Mouse (Mus musculus) heart, adult 2 months (tissue): ENCODE data around the gene Nupr1. TPM values are rescaled to one million over a fixed set of nuclear protein-coding genes. Genes with fewer than 3 reads are reported as not detected.

ENCODE experiments used
- DNase-seq, 2 experiments: peaks; one replicate each; pipeline ENCODE4 v3.0.0; 2021
- H3K27ac ChIP-seq: fragments of 200-600 bp; 2 replicates; pipeline ENCODE4 v1.8.1; 2022
- H3K27me3 ChIP-seq: fragments of 200-500 bp; 2 replicates; pipeline ENCODE4 v1.6.1; 2012; ENCODE audit warnings: mild to moderate bottlenecking, low read length, inconsistent platforms, mixed read lengths; ENCODE audit not compliant: control insufficient read depth, insufficient read depth
- H3K36me3 ChIP-seq: fragments of 200-500 bp; 2 replicates; pipeline ENCODE4 v1.6.1; 2012; ENCODE audit warnings: low read length, inconsistent platforms; ENCODE audit not compliant: control insufficient read depth, insufficient read depth
- H3K4me1 ChIP-seq: fragments of 200-500 bp; 2 replicates; pipeline ENCODE4 v1.6.1; 2011; ENCODE audit warnings: low read length; ENCODE audit not compliant: control insufficient read depth, insufficient read depth
- H3K4me3 ChIP-seq: fragments of 200-600 bp; 2 replicates; pipeline ENCODE4 v1.8.1; 2022
- H3K79me2 ChIP-seq: fragments of 200-500 bp; replicated peaks from 2 replicates; pipeline ENCODE4 v1.6.1; 2012; ENCODE audit warnings: mild to moderate bottlenecking, inconsistent platforms, low read length, moderate library complexity, mixed read lengths; ENCODE audit not compliant: control insufficient read depth, insufficient read depth
- H3K9ac ChIP-seq: fragments of 200-500 bp; 2 replicates; pipeline ENCODE4 v1.6.1; 2012; ENCODE audit warnings: low read depth, mild to moderate bottlenecking, control low read depth, inconsistent platforms, low read length, mixed read lengths
- CTCF ChIP-seq: fragments of 200-600 bp; IDR thresholded peaks from 2 replicates; pipeline ENCODE4 v1.8.1; 2022; ENCODE audit warnings: antibody characterized with exemption, mild to moderate bottlenecking, moderate library complexity
- EP300 ChIP-seq: fragments of 200-500 bp; IDR thresholded peaks from 2 replicates; pipeline ENCODE4 v1.6.1; 2011; ENCODE audit warnings: low read depth, low read length, control low read depth; ENCODE audit not compliant: insufficient read depth
- POLR2A ChIP-seq: fragments of 200-500 bp; IDR thresholded peaks from 2 replicates; pipeline ENCODE4 v1.6.1; 2011; ENCODE audit warnings: mild to moderate bottlenecking, low read depth, low read length, control low read depth; ENCODE audit not compliant: insufficient read depth
- WGBS: fragments of 180-500 bp; shearing (Covaris S2); methylation state at CpG from one replicate; pipeline ENCODE4 v1.1.7; 2018; 5-methylcytosine and 5-hydroxymethylcytosine counted together
- intact Hi-C: fragments of 180-260 bp; cut with DNase I; formaldehyde crosslinking; loops from one replicate; pipeline ENCODE4 v1.15.1; 2025
- polyA plus RNA-seq: library from polyadenylated mRNA; depleted of rRNA; stranded (reverse); fragments of >200 nt; gene quantifications from 2 replicates; pipeline ENCODE4 v1.2.3, GENCODE M21; 2012
- total RNA-seq, 2 experiments: library from RNA; stranded (reverse); gene quantifications; 2 replicates each; pipeline ENCODE4 v1.2.3; 2021

Gene Nupr1
- total and polyA plus RNA-seq, 3 experiments = 4.8 to 13.9 (median 6.5) TPM

DNA sequence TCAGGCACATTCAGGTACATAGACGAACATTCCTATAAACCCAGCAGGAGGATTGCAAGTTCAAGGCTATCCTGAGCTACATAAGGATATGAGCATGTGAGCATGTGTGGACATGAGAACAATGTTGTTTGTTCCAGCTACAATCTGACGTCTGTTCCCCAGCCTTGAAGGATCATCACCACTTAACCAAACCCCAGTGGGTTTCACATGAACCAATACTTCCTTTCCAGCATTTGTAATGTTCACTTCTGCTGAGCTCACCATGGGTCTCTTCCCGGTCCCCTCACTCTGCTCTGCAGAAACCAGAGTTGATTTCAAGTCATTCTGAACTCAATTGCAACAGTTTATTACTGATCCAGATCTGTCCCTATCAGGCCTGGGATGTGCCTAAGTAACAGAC lies 28.0 kb downstream of the Nupr1 start:
- intact Hi-C loops = no loop called here
- no peak overlapping the region for H3K9ac ChIP-seq
- no peak overlapping the region for H3K4me3 ChIP-seq
- DNase-seq = no peak
- H3K4me1 ChIP-seq = peaks cover 2% of the 10 kb centered on the region; the same call in 1 of the 2 replicates
- H3K36me3 ChIP-seq = no peaks in the 10 kb centered on the region
- no peaks in the 10 kb centered on the region for H3K79me2 ChIP-seq
- H3K27me3 ChIP-seq = no peaks in the 10 kb centered on the region
- no peak for TF ChIP-seq POLR2A
- no peak for TF ChIP-seq EP300
- no peak for TF ChIP-seq CTCF
- 66% methylated on average over 3 of the region's 3 CpGs for WGBS
- H3K27ac ChIP-seq = no peak overlapping the region

DNA sequence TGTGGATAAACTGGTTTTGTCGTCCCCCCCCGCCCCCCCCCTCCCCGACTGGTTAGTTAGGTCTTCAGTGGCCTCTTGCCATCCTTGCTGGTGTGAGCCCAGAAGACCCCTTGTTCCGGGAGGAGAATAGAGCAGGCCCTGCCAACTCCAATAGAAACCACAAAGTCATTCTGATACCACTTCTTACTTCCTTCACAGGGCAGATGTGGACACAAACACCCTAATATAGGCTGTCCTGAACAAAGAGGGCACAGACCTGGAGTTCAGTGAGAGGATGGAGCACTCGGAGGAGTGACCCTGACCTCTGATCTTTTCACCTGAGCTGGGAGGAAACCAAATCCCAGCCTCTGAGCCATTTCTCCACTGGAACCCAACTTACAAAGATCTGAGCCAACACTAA lies 28.8 kb downstream of the Nupr1 start:
- no peaks in the 10 kb centered on the region for H3K79me2 ChIP-seq
- TF ChIP-seq POLR2A (no peak), CTCF (no peak), EP300 (no peak)
- intact Hi-C loops = no loop called here
- H3K9ac ChIP-seq = no peak overlapping the region
- no peak overlapping the region for H3K4me3 ChIP-seq
- no peaks in the 10 kb centered on the region for H3K27me3 ChIP-seq
- H3K36me3 ChIP-seq = no peaks in the 10 kb centered on the region
- no peak for DNase-seq
- WGBS = 34% methylated on average over 5 of the region's 5 CpGs
- H3K4me1 ChIP-seq = no peaks in the 10 kb centered on the region
- H3K27ac ChIP-seq = no peak overlapping the region

DNA sequence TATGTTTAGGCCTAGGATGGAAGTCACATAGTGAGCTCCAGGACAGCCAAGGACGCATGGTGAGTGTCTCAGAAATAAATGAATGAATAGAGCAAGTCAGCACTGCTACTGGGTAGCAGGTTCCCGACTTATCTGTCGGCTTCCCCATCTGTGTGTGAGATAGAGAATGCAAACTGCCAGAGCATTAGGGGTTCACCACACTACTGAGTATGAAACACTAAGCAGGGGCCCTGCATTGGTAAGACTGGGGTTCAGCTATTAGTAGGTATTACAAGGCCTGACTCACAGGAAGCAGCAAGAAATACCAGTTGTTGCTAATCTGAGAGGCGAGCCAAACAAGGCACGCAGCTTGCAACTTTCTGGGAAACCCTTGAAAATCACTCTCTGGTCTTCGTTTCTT lies 31.7 kb downstream of the Nupr1 start:
- TF ChIP-seq EP300 (no peak), CTCF (no peak), POLR2A (no peak)
- DNase-seq = no peak
- Histone ChIP-seq H3K79me2 (no peaks in the 10 kb centered on the region), H3K4me1 (no peaks in the 10 kb centered on the region), H3K27ac (no peak overlapping the region), H3K4me3 (no peak overlapping the region), H3K9ac (no peak overlapping the region; the same call in 1 of the 2 replicates), H3K36me3 (no peaks in the 10 kb centered on the region), H3K27me3 (no peaks in the 10 kb centered on the region)
- WGBS = 61% methylated on average over 6 of the region's 6 CpGs
- intact Hi-C loops = no loop called here

DNA sequence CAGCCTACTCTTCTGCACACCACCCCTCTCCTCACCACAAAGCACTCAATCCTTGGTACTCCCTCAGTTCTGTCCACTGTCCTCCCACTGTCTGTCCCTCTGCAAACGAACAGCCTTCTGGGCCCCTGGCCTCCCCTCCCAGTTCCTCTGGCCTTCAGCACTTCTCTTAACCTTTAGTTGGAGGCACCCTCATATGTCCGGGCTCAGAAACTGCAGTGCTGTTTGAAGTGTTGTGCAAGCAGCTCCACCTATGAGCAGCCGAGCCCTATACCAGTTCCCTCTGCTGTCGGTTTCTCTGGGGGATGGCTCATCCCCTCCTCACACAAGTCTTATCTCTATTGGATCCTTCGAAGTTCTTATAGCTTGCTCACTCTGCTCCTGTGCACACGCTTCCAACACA lies 34.2 kb downstream of the Nupr1 start:
- no peaks in the 10 kb centered on the region for H3K79me2 ChIP-seq
- no peak overlapping the region for H3K4me3 ChIP-seq
- WGBS = 57% methylated on average over 6 of the region's 6 CpGs
- intact Hi-C loops = no loop called here
- H3K27ac ChIP-seq = no peak overlapping the region
- H3K36me3 ChIP-seq = no peaks in the 10 kb centered on the region
- no peak overlapping the region for H3K9ac ChIP-seq
- H3K4me1 ChIP-seq = no peaks in the 10 kb centered on the region
- TF ChIP-seq CTCF (no peak), EP300 (no peak), POLR2A (no peak)
- no peak for DNase-seq
- no peaks in the 10 kb centered on the region for H3K27me3 ChIP-seq

DNA sequence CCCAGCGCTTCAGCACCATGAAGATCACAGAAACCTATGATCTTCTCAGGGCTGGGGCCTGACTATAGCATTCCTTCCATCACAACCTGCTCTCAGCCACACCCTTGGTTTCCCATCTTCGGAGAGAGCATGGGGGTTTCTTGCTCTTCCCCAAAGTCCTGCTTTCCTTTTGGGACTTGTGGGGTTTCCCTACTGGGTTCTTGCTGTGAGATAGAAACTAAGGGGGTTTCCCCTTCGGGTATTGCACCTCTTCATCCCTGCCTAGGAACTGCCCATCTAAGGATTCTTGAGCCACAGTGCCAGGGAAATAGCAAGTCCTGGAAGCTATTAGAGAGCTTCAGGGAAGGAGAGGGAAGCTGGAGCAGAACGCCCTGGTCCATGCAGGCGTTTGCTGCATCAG lies 34.8 kb downstream of the Nupr1 start:
- 78% methylated on average over 5 of the region's 5 CpGs for WGBS
- Histone ChIP-seq H3K27ac (no peak overlapping the region), H3K4me1 (no peaks in the 10 kb centered on the region), H3K27me3 (no peaks in the 10 kb centered on the region), H3K4me3 (no peak overlapping the region), H3K36me3 (no peaks in the 10 kb centered on the region), H3K79me2 (no peaks in the 10 kb centered on the region), H3K9ac (no peak overlapping the region)
- intact Hi-C loops = no loop called here
- DNase-seq = no peak
- TF ChIP-seq CTCF = no peak
- TF ChIP-seq EP300 = no peak
- no peak for TF ChIP-seq POLR2A

DNA sequence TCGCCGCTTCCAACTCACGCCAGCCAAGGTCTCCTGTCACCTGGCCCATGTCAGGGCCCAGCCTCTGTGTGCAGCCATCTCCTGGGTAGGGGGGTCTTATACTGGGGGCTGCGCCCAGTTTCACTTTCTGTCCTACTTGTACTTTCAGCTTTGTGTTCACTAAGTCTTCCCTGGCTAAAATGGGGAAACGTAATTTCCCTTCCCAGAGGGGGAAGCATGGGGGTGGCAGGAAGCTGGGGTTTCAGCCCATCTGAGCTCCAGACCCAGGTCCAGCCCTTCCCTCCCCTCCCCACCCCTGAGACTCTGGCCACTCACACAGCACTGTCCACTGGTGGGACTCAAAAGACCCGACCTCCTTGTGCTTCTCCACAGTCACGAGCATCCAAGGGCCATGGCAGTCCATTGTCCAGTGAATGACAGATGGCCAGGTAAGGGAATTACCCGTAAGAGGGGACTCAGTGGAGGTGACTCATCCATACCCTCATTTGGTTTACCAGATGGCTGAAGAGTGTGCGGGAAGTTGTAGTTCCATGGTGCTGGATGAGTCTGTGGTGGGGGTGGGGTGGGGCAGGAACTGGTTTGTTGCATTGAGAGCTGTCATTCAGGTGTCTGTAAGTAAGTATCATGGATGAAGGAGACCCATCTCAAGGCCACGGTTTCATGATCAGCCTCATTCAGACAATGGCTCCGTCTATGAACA lies 35.6 kb downstream of the Nupr1 start, which contains the start of gene Il27:
Il27 (minus strand) TSS at position 80 of the 700 bp plus-strand sequence.
- no peak for TF ChIP-seq POLR2A
- no peak for TF ChIP-seq EP300
- TF ChIP-seq CTCF = no peak
- no peak within 1 kb of the TSS for H3K4me3 ChIP-seq
- H3K36me3 ChIP-seq = no peaks in the 10 kb centered on the region
- no peak within 1 kb of the TSS for H3K9ac ChIP-seq
- intact Hi-C loops = no loop called here
- no peaks in the 10 kb centered on the region for H3K27me3 ChIP-seq
- no peak within 1 kb of the TSS for H3K27ac ChIP-seq
- no peaks in the 10 kb centered on the region for H3K4me1 ChIP-seq
- no peak for DNase-seq
- H3K79me2 ChIP-seq = no peaks in the 10 kb centered on the region
- WGBS = 70% methylated on average over 11 of the region's 11 CpGs

DNA sequence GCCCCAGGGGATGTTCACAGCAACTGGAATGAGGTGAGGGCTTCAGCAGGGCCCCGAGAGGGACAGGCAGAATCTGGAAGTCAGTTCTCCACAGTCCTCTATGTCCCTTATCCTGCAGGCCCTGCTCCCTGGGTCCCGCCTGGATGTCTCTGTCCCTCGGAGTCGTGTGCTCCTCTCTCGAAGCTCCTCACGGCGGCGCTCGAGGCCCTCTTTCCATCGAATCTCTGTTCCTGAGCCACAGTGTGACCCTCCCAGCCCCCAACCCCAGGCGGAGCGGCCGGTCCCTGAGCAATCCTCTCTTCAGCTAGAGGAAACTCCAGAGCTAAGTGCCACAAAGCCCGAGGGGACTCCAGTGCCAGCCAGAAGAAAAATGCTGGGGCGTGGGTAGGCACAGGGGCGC lies 42.9 kb downstream of the Nupr1 start:
- Histone ChIP-seq H3K4me3 (no peak overlapping the region), H3K4me1 (no peaks in the 10 kb centered on the region), H3K27me3 (no peaks in the 10 kb centered on the region), H3K27ac (no peak overlapping the region), H3K9ac (no peak overlapping the region), H3K36me3 (no peaks in the 10 kb centered on the region), H3K79me2 (no peaks in the 10 kb centered on the region)
- TF ChIP-seq CTCF = peak; percentile 48
- no peak for TF ChIP-seq EP300
- intact Hi-C loops = loop anchor here (10.0 kb wide), 1 partner anchor 617 kb away; the partner anchor contains the start of genes Mylpf and Tbc1d10b
- 19% methylated on average over 16 of the region's 16 CpGs for WGBS
- peak; percentile 31 to 47 for DNase-seq
